Mouse (Mus musculus) gastrocnemius, adult 18-20 months (tissue): ENCODE results near the gene Tgfbr1. TPM values are rescaled to one million over a fixed set of nuclear protein-coding genes. Genes with fewer than 3 reads are reported as not detected.
"Not testable (repeated sequence)": the region's sequence is repeated elsewhere in the genome, so short reads cannot be mapped to it uniquely, and the experiment has no call there.

Experiments used
- DNase-seq: peaks from one replicate; pipeline ENCODE4 v3.0.0; 2021; ENCODE audit warnings: low spot score
- total RNA-seq, 2 experiments: library from RNA; stranded (reverse); gene quantifications; 2 replicates each; pipeline ENCODE4 v1.2.3; 2021

The Tgfbr1 gene
- total RNA-seq, 2 experiments from 2014 or later, result 21.5 to 24.3 TPM

- no peak for DNase-seq
These were observed 10.4 kb upstream of the Tgfbr1 start for GRCm38 (mm10) chr4:47342632-47343031.

GRCm38 (mm10) chr4:47347022-47347421 lies 6.0 kb upstream of the Tgfbr1 start:
- DNase-seq, result no peak

DNA sequence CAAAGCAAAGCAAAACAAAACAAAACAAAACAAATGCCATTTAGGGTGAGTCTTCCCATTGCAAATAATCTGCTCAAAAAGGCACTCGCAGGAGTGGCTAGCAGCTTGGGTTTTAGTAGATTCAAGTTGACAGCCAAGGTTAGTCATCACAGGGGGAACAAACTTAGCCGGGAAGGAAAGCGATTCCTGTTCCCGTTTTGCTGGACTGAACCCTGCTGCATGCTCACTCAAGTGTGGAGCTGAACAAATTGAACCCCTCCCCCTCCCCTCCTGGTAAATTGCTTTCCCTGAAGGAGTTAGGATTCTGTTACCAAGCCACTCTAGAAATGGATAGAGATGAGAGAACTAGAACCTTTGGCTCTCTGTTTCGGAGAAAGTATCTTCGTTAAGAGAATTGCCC lies 3.3 kb upstream of the Tgfbr1 start:
- DNase-seq, result no peak

- no peak for DNase-seq
These were observed 1.5 kb upstream of the Tgfbr1 start for GRCm38 (mm10) chr4:47351386-47352049.

GRCm38 (mm10) chr4:47352061-47352661 lies 861 bp upstream of the Tgfbr1 start:
- peak; percentile 71 for DNase-seq

- peak; percentile 68 for DNase-seq
These were observed 542 bp downstream of the Tgfbr1 start for GRCm38 (mm10) chr4:47353416-47354111.

DNA sequence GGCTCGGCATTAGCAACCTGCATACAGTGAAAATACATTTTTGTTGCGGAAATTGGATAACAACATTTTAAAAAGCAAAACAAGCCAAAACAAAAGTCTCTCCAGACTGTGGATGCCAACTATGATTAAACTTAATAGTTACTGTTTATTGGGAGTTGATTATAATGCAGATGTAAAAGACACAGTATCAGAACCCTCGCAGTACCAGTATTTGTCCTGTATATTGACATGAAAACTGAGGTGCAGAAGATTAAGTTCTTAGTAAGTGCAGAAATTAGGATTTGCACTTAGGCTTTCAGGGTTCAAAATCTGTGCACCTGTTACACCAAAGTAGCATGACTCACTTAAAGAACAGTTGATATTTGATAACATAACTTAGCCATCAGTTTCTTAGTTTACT lies 1.3 kb downstream of the Tgfbr1 start:
- DNase-seq, result no peak

DNA sequence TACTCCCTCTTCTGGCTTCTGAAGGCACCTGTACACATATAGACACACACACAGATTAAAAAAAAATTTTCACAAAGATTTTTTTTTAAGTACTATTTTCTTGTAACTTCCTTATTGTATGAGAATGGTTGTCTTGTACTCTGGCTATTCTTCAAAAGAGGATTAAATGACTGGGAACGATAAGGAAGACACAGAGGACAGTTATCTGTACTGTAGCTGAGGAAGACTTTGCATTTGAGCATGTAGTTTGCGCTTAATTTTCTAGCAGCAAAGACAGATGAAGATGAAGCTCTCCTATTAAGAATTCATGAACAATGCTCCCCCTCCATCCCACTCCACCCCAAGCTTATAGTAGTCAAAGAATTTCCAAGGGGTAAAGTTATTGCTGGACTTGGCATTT lies 9.6 kb downstream of the Tgfbr1 start:
- no peak for DNase-seq

DNA sequence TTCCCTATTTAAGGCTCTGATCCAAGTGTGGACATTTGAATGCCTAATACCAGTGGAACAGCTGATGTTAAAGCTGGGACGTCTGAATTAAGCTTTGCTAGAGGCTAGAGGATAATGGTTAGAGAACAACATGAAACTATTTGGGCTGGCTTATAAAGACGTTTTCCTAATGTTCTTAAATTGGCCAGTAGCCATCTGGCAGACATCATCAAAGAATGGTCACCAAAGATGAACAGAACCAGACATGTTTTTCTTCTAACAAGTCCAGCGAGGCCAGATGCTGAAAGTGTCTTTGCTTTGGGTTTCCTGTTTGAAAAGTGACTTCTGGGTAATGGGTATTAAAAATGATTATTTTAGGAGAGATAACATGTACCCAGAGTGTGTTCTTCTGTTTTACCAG lies 10.1 kb downstream of the Tgfbr1 start:
- DNase-seq, result peak; percentile 46

- DNase-seq, result no peak
These were observed 15.7 kb downstream of the Tgfbr1 start for GRCm38 (mm10) chr4:47368717-47369116.

DNA sequence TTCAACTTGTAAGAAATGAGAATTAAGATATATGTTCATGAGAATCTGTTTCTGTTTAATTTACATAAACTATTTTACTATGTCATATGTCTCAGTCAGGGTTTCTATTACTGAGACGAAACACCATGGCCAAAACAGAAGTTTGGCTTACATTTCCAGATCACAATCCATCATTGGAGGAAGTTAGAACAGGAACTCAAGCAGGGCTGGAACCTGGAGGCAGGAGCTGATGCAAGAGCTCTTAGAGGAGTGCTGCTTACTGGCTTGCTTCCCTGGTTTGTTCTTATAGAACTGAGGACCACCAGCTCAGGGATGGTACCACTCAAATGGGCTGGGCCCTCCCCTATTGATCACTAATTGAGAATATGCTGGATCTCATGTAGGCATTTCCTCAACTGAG lies 25.7 kb downstream of the Tgfbr1 start:
- DNase-seq, result no peak

DNA sequence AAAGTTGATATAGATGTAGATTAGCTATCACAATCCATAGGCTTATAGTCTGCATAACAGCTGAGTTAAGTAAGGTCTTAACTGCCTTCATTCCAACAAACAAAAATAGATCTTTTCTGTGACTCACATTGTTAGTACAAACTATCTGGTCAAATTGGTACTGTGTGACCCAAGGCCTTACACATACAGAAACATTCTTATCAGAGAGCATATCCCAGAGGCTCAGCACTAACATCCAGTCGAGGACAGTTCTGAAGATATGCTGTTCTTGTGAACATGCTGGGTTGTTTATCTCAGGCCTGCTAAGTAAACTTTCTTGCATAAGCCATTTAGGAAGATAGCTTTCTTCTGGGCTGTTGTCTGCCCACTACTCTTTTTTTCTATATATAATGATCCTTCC lies 29.4 kb downstream of the Tgfbr1 start:
- no peak for DNase-seq

GRCm38 (mm10) chr4:47391926-47392325 lies 38.9 kb downstream of the Tgfbr1 start:
- not testable (repeated sequence) for DNase-seq

- no peak for DNase-seq
These were observed 43.2 kb downstream of the Tgfbr1 start for GRCm38 (mm10) chr4:47396251-47396650.

- DNase-seq, result no peak
These were observed 45.1 kb downstream of the Tgfbr1 start for GRCm38 (mm10) chr4:47397951-47398687.

DNA sequence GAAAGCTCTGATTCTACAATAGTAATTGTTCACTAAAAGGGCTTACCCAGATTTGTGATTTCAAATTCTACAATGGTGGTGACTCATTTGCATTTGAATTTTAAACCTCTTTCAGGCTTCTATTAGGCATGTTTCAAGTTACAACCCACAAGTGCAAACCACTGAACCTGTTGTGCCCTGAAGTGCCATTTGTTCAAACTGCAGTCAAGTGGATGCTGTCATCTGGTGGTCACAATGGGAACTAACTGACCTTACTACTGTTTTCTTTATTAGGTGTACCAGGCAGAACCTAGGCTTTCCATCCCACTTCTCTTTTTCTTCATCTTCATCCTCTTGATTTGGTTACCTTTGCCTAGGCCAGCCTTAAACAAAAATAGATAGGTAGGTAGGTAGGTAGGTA lies 46.8 kb downstream of the Tgfbr1 start:
- peak; percentile 49 for DNase-seq

GRCm38 (mm10) chr4:47400314-47400713 lies 47.3 kb downstream of the Tgfbr1 start:
- no peak for DNase-seq

DNA sequence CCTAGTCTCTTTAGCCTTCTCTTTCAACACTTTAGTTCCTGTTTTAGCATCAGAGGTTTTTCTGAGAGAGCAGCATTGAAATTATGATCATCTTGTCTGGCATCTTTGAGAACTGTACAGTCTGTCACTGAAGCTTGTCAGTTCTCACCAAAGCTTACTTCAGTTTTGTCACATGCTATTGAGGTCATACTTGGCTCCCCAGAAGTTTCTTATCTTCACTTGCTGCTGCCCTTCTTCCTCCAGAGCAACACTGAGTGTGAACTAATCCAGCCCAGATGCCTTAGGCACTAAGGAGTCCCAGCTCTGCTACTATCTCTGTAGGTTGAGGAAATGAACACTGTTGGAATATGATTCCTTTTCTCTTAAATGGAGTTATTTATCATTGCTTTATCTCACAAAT lies 49.2 kb downstream of the Tgfbr1 start:
- no peak for DNase-seq

GRCm38 (mm10) chr4:47404536-47404935 lies 51.5 kb downstream of the Tgfbr1 start:
- DNase-seq, result no peak

- DNase-seq, result peak; percentile 86
These were observed 54.1 kb downstream of the Tgfbr1 start for GRCm38 (mm10) chr4:47407161-47407560.

GRCm38 (mm10) chr4:47417871-47418270 lies 64.8 kb downstream of the Tgfbr1 start:
- DNase-seq, result no peak
